Mouse (Mus musculus): ENCODE results near the gene Miga2. TPM values are rescaled to one million over a fixed set of nuclear protein-coding genes. Genes with fewer than 3 reads are reported as not detected.
A peak's percentile ranks its signal among the peaks of the same experiment; 100 is the strongest.

Gene Miga2
- 16.8 and 17.8 TPM in 2 replicates for polyA plus RNA-seq (2015; fragmentation: Nextera tagmentation; extraction: Ambion mirVana)

DNA sequence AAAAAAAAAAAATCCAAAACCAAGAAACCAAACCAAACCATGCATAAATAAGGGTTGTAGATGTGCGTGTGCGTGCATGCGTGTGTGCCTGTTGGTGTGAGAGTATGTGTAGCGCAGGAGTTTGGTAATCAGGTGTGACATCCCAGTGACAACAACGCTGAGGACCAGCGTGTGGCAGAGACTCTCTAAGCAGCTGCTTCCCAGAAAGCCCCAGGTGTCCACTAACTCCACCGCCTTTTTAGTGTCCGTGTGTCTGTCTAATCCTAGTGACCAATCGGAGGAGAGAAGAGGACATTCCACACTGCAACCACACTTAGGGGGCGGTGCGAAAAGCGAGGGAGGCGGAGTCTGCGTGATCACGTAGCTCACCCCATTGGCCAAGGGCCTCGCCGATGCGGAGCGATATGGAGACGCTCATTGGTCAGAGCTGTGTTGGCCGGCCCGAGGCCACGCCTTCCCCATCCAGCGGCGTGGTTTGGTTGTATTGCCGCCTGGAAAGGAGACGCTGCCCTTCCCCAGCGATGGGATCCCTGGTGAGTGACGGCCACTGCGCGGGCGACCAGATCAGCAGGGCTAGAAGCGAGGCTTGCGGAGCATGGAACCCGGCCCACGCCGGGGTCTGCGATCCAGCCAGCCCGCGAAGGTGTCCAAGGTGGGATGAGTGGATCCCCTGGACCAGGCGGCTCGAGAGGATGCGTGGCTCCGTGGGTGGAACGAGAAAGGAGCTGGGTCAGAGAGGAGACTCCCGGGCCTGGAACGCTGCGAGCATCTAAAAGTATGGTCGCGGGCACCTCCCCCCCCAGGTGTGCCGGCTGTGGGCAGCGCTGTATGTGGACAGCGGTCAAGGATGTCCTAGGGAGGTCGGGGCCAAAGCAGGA, at the start of gene Miga2:
Miga2 (plus strand) TSS at position 461 of the 878 bp plus-strand sequence.
- Histone ChIP-seq H3K9ac (ENCODE audit: low read length) (peak within 1 kb of the TSS; percentile 79), H3K9me3 (ENCODE audit: control insufficient read depth, low read length) (no peaks in the 10 kb centered on the region), H3K36me3 (ENCODE audit: control insufficient read depth, insufficient read depth, low read length) (peaks cover 4% of the 10 kb centered on the region; the same call in 1 of the 2 replicates), H3K27ac (replicated peaks) (peak within 1 kb of the TSS; percentile 63; the same call in 1 of the 2 replicates), H3K4me1 (replicated peaks; ENCODE audit: control insufficient read depth, insufficient read depth) (0 out of 2 replicates have a peak, but pooled peaks cover 5% of the 10 kb centered on the region), H3K4me3 (ENCODE audit: low read depth, low read length) (peak within 1 kb of the TSS; percentile 87), H3K4me2 (replicated peaks; ENCODE audit: low read depth) (peak within 1 kb of the TSS; percentile 92), H3K27me3 (ENCODE audit: control insufficient read depth, insufficient read depth, low read length) (no peaks in the 10 kb centered on the region)
- peak; percentile 98 for ATAC-seq (ENCODE audit: low FRiP score, low TSS enrichment)
- under 1% methylated on average over 53 of the region's 54 CpGs for WGBS
- DNase-seq (ENCODE audit: low spot score): peak; percentile 99
- TF ChIP-seq EP300 (optimal IDR thresholded peaks at IDR 0.05) (no peak), CTCF (IDR thresholded peaks at IDR 0.05; ENCODE audit: low read depth) (0 out of 2 replicates have a peak, but pooled peaks have one; percentile 35)

- WGBS: 95% methylated on average over 4 of the region's 4 CpGs
- no peaks in the 10 kb centered on the region for H3K9me3 ChIP-seq (ENCODE audit: control insufficient read depth, low read length)
- DNase-seq (ENCODE audit: low spot score) (no peak), ATAC-seq (ENCODE audit: low FRiP score, low TSS enrichment) (no peak)
- H3K27ac ChIP-seq (replicated peaks): no peak overlapping the region
- TF ChIP-seq EP300 (optimal IDR thresholded peaks at IDR 0.05) (no peak), CTCF (IDR thresholded peaks at IDR 0.05; ENCODE audit: low read depth) (peak; percentile 37)
- H3K4me3 ChIP-seq (ENCODE audit: low read depth, low read length): no peak overlapping the region
- H3K4me2 ChIP-seq (replicated peaks; ENCODE audit: low read depth): no peak overlapping the region
- no peaks in the 10 kb centered on the region for H3K27me3 ChIP-seq (ENCODE audit: control insufficient read depth, insufficient read depth, low read length)
- peaks cover 26% of the 10 kb centered on the region for H3K36me3 ChIP-seq (ENCODE audit: control insufficient read depth, insufficient read depth, low read length)
- H3K4me1 ChIP-seq (replicated peaks; ENCODE audit: control insufficient read depth, insufficient read depth): no peaks in the 10 kb centered on the region
- H3K9ac ChIP-seq (ENCODE audit: low read length): no peak overlapping the region
Observed at GRCm38 (mm10) chr2:30316136-30316535, 47.9 kb upstream of the Miga2 start.

DNA sequence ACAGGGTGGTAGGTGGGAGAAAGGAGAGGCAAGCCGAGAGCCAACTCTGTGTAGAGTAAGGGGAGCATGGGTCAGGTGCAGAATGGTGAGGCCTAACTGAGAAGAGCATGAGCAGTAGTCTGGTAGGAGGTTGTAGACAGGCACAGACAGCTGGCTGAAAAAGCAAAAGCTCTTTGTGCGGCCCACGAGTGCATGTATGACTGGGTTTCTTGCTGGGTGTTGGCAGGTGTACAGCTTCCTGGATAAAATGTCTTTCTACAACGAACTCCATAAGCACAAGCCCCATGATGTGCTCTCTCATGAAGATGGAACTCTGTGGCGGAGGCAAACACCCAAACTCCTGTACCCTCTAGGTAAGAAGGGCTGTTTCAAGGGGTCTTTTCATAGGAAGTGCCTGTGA, 47.1 kb upstream of the Miga2 start:
- no peaks in the 10 kb centered on the region for H3K4me1 ChIP-seq (replicated peaks; ENCODE audit: control insufficient read depth, insufficient read depth)
- no peak overlapping the region for H3K4me3 ChIP-seq (ENCODE audit: low read depth, low read length)
- no peak overlapping the region for H3K27ac ChIP-seq (replicated peaks)
- WGBS: 93% methylated on average over 5 of the region's 5 CpGs
- no peak overlapping the region for H3K9ac ChIP-seq (ENCODE audit: low read length)
- DNase-seq (ENCODE audit: low spot score) (no peak), ATAC-seq (ENCODE audit: low FRiP score, low TSS enrichment) (no peak)
- TF ChIP-seq CTCF (IDR thresholded peaks at IDR 0.05; ENCODE audit: low read depth) (no peak), EP300 (optimal IDR thresholded peaks at IDR 0.05) (no peak)
- H3K36me3 ChIP-seq (ENCODE audit: control insufficient read depth, insufficient read depth, low read length): peaks cover 26% of the 10 kb centered on the region
- no peak overlapping the region for H3K4me2 ChIP-seq (replicated peaks; ENCODE audit: low read depth)
- H3K27me3 ChIP-seq (ENCODE audit: control insufficient read depth, insufficient read depth, low read length): no peaks in the 10 kb centered on the region
- H3K9me3 ChIP-seq (ENCODE audit: control insufficient read depth, low read length): no peaks in the 10 kb centered on the region

- peak; percentile 42 for DNase-seq (ENCODE audit: low spot score)
- peak; percentile 85 for ATAC-seq (ENCODE audit: low FRiP score, low TSS enrichment)
- Histone ChIP-seq H3K4me1 (replicated peaks; ENCODE audit: control insufficient read depth, insufficient read depth) (no peaks in the 10 kb centered on the region), H3K9ac (ENCODE audit: low read length) (no peak overlapping the region), H3K36me3 (ENCODE audit: control insufficient read depth, insufficient read depth, low read length) (peaks cover 27% of the 10 kb centered on the region), H3K9me3 (ENCODE audit: control insufficient read depth, low read length) (no peaks in the 10 kb centered on the region), H3K4me3 (ENCODE audit: low read depth, low read length) (no peak overlapping the region), H3K27me3 (ENCODE audit: control insufficient read depth, insufficient read depth, low read length) (no peaks in the 10 kb centered on the region), H3K4me2 (replicated peaks; ENCODE audit: low read depth) (no peak overlapping the region), H3K27ac (replicated peaks) (no peak overlapping the region)
- TF ChIP-seq EP300 (optimal IDR thresholded peaks at IDR 0.05): no peak
- TF ChIP-seq CTCF (IDR thresholded peaks at IDR 0.05; ENCODE audit: low read depth): peak; percentile 56
- 69% methylated on average over 4 of the region's 4 CpGs for WGBS
Observed at GRCm38 (mm10) chr2:30319260-30319659, 44.8 kb upstream of the Miga2 start.

DNA sequence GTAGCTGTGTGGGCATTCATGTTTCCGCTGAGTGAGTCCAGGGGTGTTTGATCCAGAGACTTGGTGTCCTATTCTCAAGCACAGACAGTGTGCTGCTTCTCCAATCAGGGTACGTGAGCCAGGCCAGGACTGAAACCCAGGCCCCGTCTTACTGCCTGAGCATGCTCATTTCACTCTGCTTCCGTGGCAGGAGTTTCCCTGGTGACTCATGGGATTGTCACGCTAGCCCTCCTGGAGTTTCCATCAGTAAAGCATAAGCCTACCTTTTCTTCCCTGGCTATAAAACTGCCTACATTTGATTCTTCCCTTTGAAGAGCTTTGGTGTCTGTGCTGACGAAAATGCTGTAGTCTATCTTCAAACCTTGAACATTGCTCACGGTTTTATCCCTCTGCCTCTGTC, 40.9 kb upstream of the Miga2 start:
- Histone ChIP-seq H3K36me3 (ENCODE audit: control insufficient read depth, insufficient read depth, low read length) (peaks cover 28% of the 10 kb centered on the region), H3K4me1 (replicated peaks; ENCODE audit: control insufficient read depth, insufficient read depth) (no peaks in the 10 kb centered on the region), H3K27me3 (ENCODE audit: control insufficient read depth, insufficient read depth, low read length) (no peaks in the 10 kb centered on the region), H3K9ac (ENCODE audit: low read length) (no peak overlapping the region), H3K4me2 (replicated peaks; ENCODE audit: low read depth) (no peak overlapping the region), H3K27ac (replicated peaks) (no peak overlapping the region), H3K9me3 (ENCODE audit: control insufficient read depth, low read length) (no peaks in the 10 kb centered on the region), H3K4me3 (ENCODE audit: low read depth, low read length) (no peak overlapping the region)
- WGBS: 91% methylated on average over 7 of the region's 7 CpGs
- ATAC-seq (ENCODE audit: low FRiP score, low TSS enrichment): no peak
- DNase-seq (ENCODE audit: low spot score): no peak
- TF ChIP-seq CTCF (IDR thresholded peaks at IDR 0.05; ENCODE audit: low read depth) (no peak), EP300 (optimal IDR thresholded peaks at IDR 0.05) (no peak)

GRCm38 (mm10) chr2:30325296-30325695, 38.7 kb upstream of the Miga2 start:
- ATAC-seq (ENCODE audit: low FRiP score, low TSS enrichment): no peak
- no peaks in the 10 kb centered on the region for H3K4me1 ChIP-seq (replicated peaks; ENCODE audit: control insufficient read depth, insufficient read depth)
- no peak for TF ChIP-seq EP300 (optimal IDR thresholded peaks at IDR 0.05)
- no peak for TF ChIP-seq CTCF (IDR thresholded peaks at IDR 0.05; ENCODE audit: low read depth)
- no peak overlapping the region for H3K9ac ChIP-seq (ENCODE audit: low read length)
- H3K27ac ChIP-seq (replicated peaks): no peak overlapping the region
- no peak for DNase-seq (ENCODE audit: low spot score)
- H3K9me3 ChIP-seq (ENCODE audit: control insufficient read depth, low read length): no peaks in the 10 kb centered on the region
- H3K36me3 ChIP-seq (ENCODE audit: control insufficient read depth, insufficient read depth, low read length): peaks cover 32% of the 10 kb centered on the region
- no peaks in the 10 kb centered on the region for H3K27me3 ChIP-seq (ENCODE audit: control insufficient read depth, insufficient read depth, low read length)
- WGBS: 90% methylated on average over 5 of the region's 5 CpGs
- H3K4me3 ChIP-seq (ENCODE audit: low read depth, low read length): no peak overlapping the region
- H3K4me2 ChIP-seq (replicated peaks; ENCODE audit: low read depth): no peak overlapping the region

All from stomach, postnatal 0 days (tissue).